ENCODE assay signal across 8 mouse cellular contexts in the genomic region with DNA sequence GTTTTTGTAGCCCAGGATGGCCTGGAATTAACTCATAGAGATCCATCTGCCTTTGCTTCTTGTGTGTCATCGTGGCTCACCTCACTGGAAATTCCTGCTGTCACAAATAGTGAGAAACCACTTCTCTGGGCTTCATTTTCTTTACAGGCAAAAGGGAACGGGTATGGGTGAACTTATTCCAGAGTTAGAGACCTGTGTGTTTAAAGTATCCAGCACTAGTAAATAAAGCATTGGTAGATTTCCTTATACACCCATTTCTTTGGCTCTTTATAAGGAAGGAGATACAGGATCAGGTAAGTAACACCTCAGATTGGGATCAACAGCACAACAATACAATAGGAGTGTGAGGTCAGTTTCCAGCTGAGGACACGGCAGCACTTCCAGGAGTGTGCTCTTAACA. TPM values are rescaled to one million over a fixed set of nuclear protein-coding genes. Genes with fewer than 3 reads are reported as not detected.
DNase-seq lines count a peak whose midpoint lies in the region; ATAC-seq and TF ChIP-seq lines count a peak whose summit lies in the region.

TSS of gene Rhoc (plus strand) at position 301 of the 400 bp plus-strand sequence.

- TF ChIP-seq CTCF in spleen, adult 2 months (IDR thresholded peaks at IDR 0.05; ENCODE audit: extremely low read depth, insufficient read depth, insufficient read length, insufficient replicate concordance), result no peak

- H3K9me3 ChIP-seq in forebrain, embryonic 10.5 days, result no peaks in the 10 kb centered on the region
- H3K9me3 ChIP-seq in liver, embryonic 11.5 days (ENCODE audit: control insufficient read depth, low read length), result no peaks in the 10 kb centered on the region

- H3K36me3 ChIP-seq in spleen, adult 2 months (ENCODE audit: control insufficient read depth, insufficient read depth, low read length), result no peaks in the 10 kb centered on the region
- H3K36me3 ChIP-seq in forebrain, embryonic 10.5 days (replicated peaks), result peaks cover 15% of the 10 kb centered on the region
- H3K36me3 ChIP-seq in liver, embryonic 11.5 days (ENCODE audit: control insufficient read depth, insufficient read depth, low read length), result 0 out of 2 replicates have a peak, but pooled peaks cover 2% of the 10 kb centered on the region

- H3K4me1 ChIP-seq in spleen, adult 2 months (ENCODE audit: control insufficient read depth, insufficient read depth, insufficient read length), result peaks cover 12% of the 10 kb centered on the region; the same call in 1 of the 2 replicates
- peaks cover 50% of the 10 kb centered on the region for H3K4me1 ChIP-seq in forebrain, embryonic 10.5 days
- peaks cover 18% of the 10 kb centered on the region for H3K4me1 ChIP-seq in liver, embryonic 11.5 days (replicated peaks; ENCODE audit: control insufficient read depth, insufficient read depth, low read length)

- peak within 1 kb of the TSS; percentile 58 for H3K4me3 ChIP-seq in spleen, adult 2 months (ENCODE audit: extremely low read depth, insufficient read depth, insufficient read length)
- peak within 1 kb of the TSS; percentile 75 for H3K4me3 ChIP-seq in forebrain, embryonic 10.5 days
- peak within 1 kb of the TSS; percentile 55 for H3K4me3 ChIP-seq in liver, embryonic 11.5 days (ENCODE audit: low read depth, low read length)

- no peak for ATAC-seq in liver, embryonic 11.5 days (replicated peaks; ENCODE audit: low FRiP score)

- peak within 1 kb of the TSS; percentile 85 for H3K4me2 ChIP-seq in liver, embryonic 11.5 days

- no peak within 1 kb of the TSS for H3K27ac ChIP-seq in spleen, adult 2 months (ENCODE audit: insufficient read depth, low read length)
- H3K27ac ChIP-seq in forebrain, embryonic 10.5 days, result peak within 1 kb of the TSS; percentile 89
- peak within 1 kb of the TSS; percentile 6 for H3K27ac ChIP-seq in liver, embryonic 11.5 days (ENCODE audit: low read depth, low read length)

- whole genome bisulfite sequencing in spleen, adult 2 months, result 68% methylated on average over 3 of the region's 3 CpGs
- WGBS in forebrain, embryonic 10.5 days, result 28% methylated on average over 3 of the region's 3 CpGs
- WGBS in liver, embryonic 11.5 days, result 49% methylated on average over 3 of the region's 3 CpGs

- no peak for TF ChIP-seq POLR2A in spleen, adult 2 months (IDR thresholded peaks at IDR 0.05; ENCODE audit: low read depth, low read length)

- no peak for DNase-seq in spleen, adult 2 months (ENCODE audit: low read depth in 1 of 2, low spot score in 2 of 2)
- no peak for DNase-seq in spleen, postnatal 4 days (ENCODE audit: low spot score in 2 of 2)
- no peak for DNase-seq in forebrain, embryonic 10.5 days (ENCODE audit: extremely low spot score, low spot score)
- DNase-seq in heart, postnatal 4 days, result no peak
- no peak for DNase-seq in liver, embryonic 11.5 days (ENCODE audit: low spot score)
- no peak for DNase-seq in right cerebral cortex, postnatal 10 days (ENCODE audit: low spot score in 2 of 2)
- DNase-seq in cerebellum, postnatal 36 days, result no peak
- DNase-seq in cerebellum, postnatal 10 days, result no peak

- 0 out of 2 replicates have a peak, but pooled peaks cover 2% of the 10 kb centered on the region for H3K27me3 ChIP-seq in spleen, adult 2 months (ENCODE audit: control insufficient read depth, insufficient read depth, low read length)
- H3K27me3 ChIP-seq in forebrain, embryonic 10.5 days (ENCODE audit: poor library complexity, severe bottlenecking), result peaks cover 64% of the 10 kb centered on the region
- peaks cover 15% of the 10 kb centered on the region for H3K27me3 ChIP-seq in liver, embryonic 11.5 days (replicated peaks; ENCODE audit: control insufficient read depth, insufficient read depth, low read length)

- peak within 1 kb of the TSS; percentile 66 for H3K9ac ChIP-seq in liver, embryonic 11.5 days (ENCODE audit: low read depth, low read length)

RNA-seq across cellular contexts. Expression of gene Rhoc, which starts in this region (rescaled TPM):
- polyA plus RNA-seq in spleen, adult 2 months (2012; rRNA removed), result 15.1 and 18.0 TPM in 2 replicates
- polyA plus RNA-seq in forebrain, embryonic 10.5 days (2016; fragmentation: Nextera tagmentation; extraction: Ambion mirVana), result 84.9 and 90.1 TPM in 2 replicates
- total RNA-seq in heart, postnatal 4 days (2021), result 100 to 1,000 TPM; 280 to 281 TPM
- 57.3 and 64.9 TPM in 2 replicates for polyA plus RNA-seq in liver, embryonic 11.5 days (2014; fragmentation: Nextera tagmentation; extraction: Ambion mirVana)
